ENCODE assay signal across 10 mouse cellular contexts in genomic region chr4:128983656-128984055, GRCm38 (mm10). TPM values are rescaled to one million over a fixed set of nuclear protein-coding genes. Genes with fewer than 3 reads are reported as not detected.
A peak's percentile ranks its signal among the peaks of the same experiment; 100 is the strongest.
DNase-seq lines count a peak whose midpoint lies in the region; ATAC-seq and TF ChIP-seq lines count a peak whose summit lies in the region.
"Had no signal": no experiment of that assay in that cellular context is flagged by ENCODE, and none has a peak within 500 bp of the region (broad histone marks: within the 10 kb centered on the region; RNA-seq: fewer than 3 reads in every experiment).

No protein-coding gene starts in this region.

- in situ Hi-C loops in CH12.LX (cut with MboI; ENCODE audit: low pct_ligation_motif_present, low pct_unique_long_range_greater_than_20kb, low sequenced_read_pairs) = no loop called here

- H3K9ac ChIP-seq in CH12.LX (ENCODE audit: insufficient read depth, low read depth) = no peak overlapping the region
- H3K9ac ChIP-seq in forebrain, embryonic 15.5 days (replicated peaks) = no peak overlapping the region
- H3K9ac ChIP-seq: forebrain, embryonic 12.5 days; hindbrain, embryonic 14.5 days had no signal

- no peaks in the 10 kb centered on the region for H3K36me3 ChIP-seq in CH12.LX (replicated peaks in 1 of 2; ENCODE audit: control insufficient read depth in 1 of 2, insufficient read depth in 1 of 2, low read length in 1 of 2)
- no peaks in the 10 kb centered on the region for H3K36me3 ChIP-seq in forebrain, embryonic 15.5 days
- H3K36me3 ChIP-seq: forebrain, embryonic 12.5 days had no signal

- dilution Hi-C loops in CH12.LX (cut with MboI; ENCODE audit: extremely low pct_ligation_motif_present, extremely low pct_unique_long_range_greater_than_20kb, low sequenced_read_pairs) = no loop called here

- no peak for TF ChIP-seq POLR2A in CH12.LX (IDR thresholded peaks at IDR 0.05; ENCODE audit: low read depth, low read length)

- no peak overlapping the region for H3K4me2 ChIP-seq in CH12.LX (ENCODE audit: insufficient read depth, low read depth, poor library complexity, severe bottlenecking)
- H3K4me2 ChIP-seq in forebrain, embryonic 15.5 days (replicated peaks) = no peak overlapping the region
- H3K4me2 ChIP-seq: forebrain, embryonic 12.5 days; hindbrain, embryonic 14.5 days had no signal

- H3K27ac ChIP-seq in CH12.LX (ENCODE audit: insufficient read depth, low read depth) = no peak overlapping the region
- no peak overlapping the region for H3K27ac ChIP-seq in forebrain, embryonic 15.5 days (replicated peaks)
- H3K27ac ChIP-seq: forebrain, embryonic 12.5 days; hindbrain, embryonic 14.5 days had no signal

- ATAC-seq in forebrain, embryonic 15.5 days (replicated peaks) = no peak

- no peak overlapping the region for H3K4me3 ChIP-seq in CH12.LX (replicated peaks in 1 of 3; ENCODE audit: low read depth in 2 of 3, low read length in 2 of 3, poor library complexity in 1 of 3)
- H3K4me3 ChIP-seq in forebrain, embryonic 15.5 days = no peak overlapping the region
- H3K4me3 ChIP-seq: forebrain, embryonic 12.5 days had no signal

- H3K79me2 ChIP-seq in CH12.LX (replicated peaks; ENCODE audit: control insufficient read depth, extremely low read depth, insufficient read depth, poor library complexity, severe bottlenecking) = no peaks in the 10 kb centered on the region

- TF ChIP-seq RAD21 in CH12.LX (IDR thresholded peaks at IDR 0.05; ENCODE audit: low read depth, low read length) = no peak; the same call in 1 of the 2 replicates

- TF ChIP-seq EP300 in CH12.LX (IDR thresholded peaks at IDR 0.05; ENCODE audit: low read length) = no peak

- peaks cover 16 to 37% of the 10 kb centered on the region in 2 experiments for H3K4me1 ChIP-seq in CH12.LX (ENCODE audit: control insufficient read depth in 1 of 2, insufficient read depth in 2 of 2)
- no peaks in the 10 kb centered on the region for H3K4me1 ChIP-seq in forebrain, embryonic 15.5 days
- H3K4me1 ChIP-seq: forebrain, embryonic 12.5 days had no signal

- peak; percentile 65 for DNase-seq in adrenal gland, postnatal 10 days
- DNase-seq in adrenal gland, postnatal 25 days = no peak
- DNase-seq in CH12.LX (ENCODE audit: extremely low read depth) = no peak
- peak; percentile 76 for DNase-seq in kidney, postnatal 14 days
- DNase-seq in lung, postnatal 4 days = peak; percentile 42 to 52
- DNase-seq in thymus, postnatal 25 days = no peak
- no peak for DNase-seq in thymus, postnatal 0 days (ENCODE audit: low spot score)

- peak in 1 of 2 experiments; percentile 37; a peak in 2 of 4 replicates for TF ChIP-seq CTCF in CH12.LX (conservative IDR thresholded peaks at IDR 0.05 in 1 of 2, IDR thresholded peaks at IDR 0.05 in 1 of 2; ENCODE audit: low read depth in 2 of 2, low read length in 2 of 2)

- H3K27me3 ChIP-seq in CH12.LX (replicated peaks) = peaks cover 6% of the 10 kb centered on the region
- no peaks in the 10 kb centered on the region for H3K27me3 ChIP-seq in forebrain, embryonic 15.5 days
- H3K27me3 ChIP-seq: forebrain, embryonic 12.5 days had no signal

- WGBS in forebrain, embryonic 15.5 days = 61% methylated on average over 2 of the region's 2 CpGs

- H3K9me3 ChIP-seq in CH12.LX (replicated peaks; ENCODE audit: low read length) = peaks cover 4% of the 10 kb centered on the region
- no peaks in the 10 kb centered on the region for H3K9me3 ChIP-seq in forebrain, embryonic 15.5 days
- H3K9me3 ChIP-seq: forebrain, embryonic 12.5 days had no signal

TF ChIP-seq in CH12.LX, 34 proteins besides CTCF, POLR2A, EP300 and RAD21:
- TF ChIP-seq SIN3A (IDR thresholded peaks at IDR 0.05; ENCODE audit: low read length) (no peak), MYC (IDR thresholded peaks at IDR 0.05; ENCODE audit: low read depth, low read length) (no peak), MEF2A (IDR thresholded peaks at IDR 0.05; ENCODE audit: borderline replicate concordance, low read depth, low read length) (no peak), ZNF384 (IDR thresholded peaks at IDR 0.05; ENCODE audit: low read depth, low read length) (no peak), KAT2A (IDR thresholded peaks at IDR 0.05; ENCODE audit: insufficient replicate concordance, low read length) (no peak), SMC3 (IDR thresholded peaks at IDR 0.05; ENCODE audit: low read depth, low read length) (0 out of 2 replicates have a peak, but pooled peaks have one; percentile 4), NELFE (IDR thresholded peaks at IDR 0.05; ENCODE audit: low read depth, low read length) (no peak)

RNA-seq across cellular contexts. Expression of gene Ak2, which starts 8.1 kb away (rescaled TPM):
- total RNA-seq in adrenal gland, postnatal 10 days (2021) = 100 to 1,000 TPM; 244 to 274 TPM
- total RNA-seq in adrenal gland, postnatal 25 days (2021) = 121 and 128 TPM in 2 replicates
- total RNA-seq in CH12.LX (2012; rRNA removed) = 269 and 278 TPM in 2 replicates
- 280 and 293 TPM in 2 replicates for total RNA-seq in CH12.LX (2014; rRNA removed)
- 343 and 363 TPM in 2 replicates for polyA plus RNA-seq in CH12.LX (2012; ENCODE audit: insufficient read length, low read depth)
- polyA plus RNA-seq in thymus, postnatal 0 days (2015; fragmentation: Nextera tagmentation; extraction: Ambion mirVana) = 208 and 209 TPM in 2 replicates
- 106 and 116 TPM in 2 replicates for polyA plus RNA-seq in forebrain, embryonic 15.5 days (2015; fragmentation: Nextera tagmentation; extraction: Ambion mirVana)

RNA-seq across cellular contexts. Expression of gene Azin2, which starts 21.4 kb away (rescaled TPM):
- total RNA-seq in adrenal gland, postnatal 10 days (2021) = 10 to 100 TPM; 32.5 to 32.9 TPM
- total RNA-seq in adrenal gland, postnatal 25 days (2021) = 36.0 and 44.8 TPM in 2 replicates
- total RNA-seq in CH12.LX (2012; rRNA removed) (0.63 and 1.7 TPM in 2 replicates), CH12.LX (2014; rRNA removed) (0.58 and 0.91 TPM in 2 replicates)
- 2.1 and 2.4 TPM in 2 replicates for polyA plus RNA-seq in CH12.LX (2012; ENCODE audit: insufficient read length, low read depth)
- polyA plus RNA-seq in thymus, postnatal 0 days (2015; fragmentation: Nextera tagmentation; extraction: Ambion mirVana) = 7.1 and 9.2 TPM in 2 replicates
- 12.3 and 13.7 TPM in 2 replicates for polyA plus RNA-seq in forebrain, embryonic 15.5 days (2015; fragmentation: Nextera tagmentation; extraction: Ambion mirVana)

Comparison
In these comparisons a context has a peak if more than half of its experiments do, and no peak if none do; other contexts are left out.
1. DNase-seq: peak in adrenal gland, postnatal 10 days (single experiment), kidney, postnatal 14 days (single experiment) and lung, postnatal 4 days (2 of 2); none in adrenal gland, postnatal 25 days (single experiment), CH12.LX (single experiment), thymus, postnatal 25 days (single experiment) and thymus, postnatal 0 days (single experiment).
2. RNA of gene Azin2, which starts 21.4 kb away (total RNA-seq): 36.0 to 44.8 TPM in adrenal gland, postnatal 25 days and 32.5 to 32.9 TPM in adrenal gland, postnatal 10 days; 0.58 to 1.7 TPM in CH12.LX; every median in the first group is over 10 times any median in the second.